Mouse (Mus musculus) heart, adult 2 months (tissue): ENCODE data around the gene Mettl5.

Experiments
- CTCF ChIP-seq: fragments of 200-600 bp; IDR thresholded peaks from 2 replicates; pipeline ENCODE4 v1.8.1; 2022; ENCODE audit warnings: antibody characterized with exemption, mild to moderate bottlenecking, moderate library complexity
- EP300 ChIP-seq: fragments of 200-500 bp; IDR thresholded peaks from 2 replicates; pipeline ENCODE4 v1.6.1; 2011; ENCODE audit warnings: low read depth, low read length, control low read depth; ENCODE audit not compliant: insufficient read depth

DNA sequence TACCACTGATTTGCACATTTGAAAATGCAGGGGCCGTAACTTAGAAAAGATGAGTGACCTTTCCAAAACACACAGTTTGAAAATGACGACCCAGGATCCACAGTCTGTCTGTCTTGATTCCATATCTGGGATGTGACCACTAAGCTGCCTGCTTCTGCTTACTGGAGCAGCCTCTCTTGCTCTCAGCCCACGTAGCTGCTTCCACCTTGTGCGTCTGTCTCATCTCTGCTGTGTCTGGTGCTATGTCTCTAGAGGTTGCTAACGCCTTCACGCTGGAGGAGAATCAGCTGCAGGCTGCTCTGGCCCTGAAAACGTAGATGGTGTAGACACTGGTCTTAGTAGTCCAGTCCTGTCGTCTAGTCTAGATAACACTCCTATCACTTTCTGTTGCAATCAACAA lies 55.3 kb downstream of the Mettl5 start:
- TF ChIP-seq CTCF = no peak
- no peak for TF ChIP-seq EP300
